ENCODE assay signal across 9 mouse cellular contexts in the genomic region with DNA sequence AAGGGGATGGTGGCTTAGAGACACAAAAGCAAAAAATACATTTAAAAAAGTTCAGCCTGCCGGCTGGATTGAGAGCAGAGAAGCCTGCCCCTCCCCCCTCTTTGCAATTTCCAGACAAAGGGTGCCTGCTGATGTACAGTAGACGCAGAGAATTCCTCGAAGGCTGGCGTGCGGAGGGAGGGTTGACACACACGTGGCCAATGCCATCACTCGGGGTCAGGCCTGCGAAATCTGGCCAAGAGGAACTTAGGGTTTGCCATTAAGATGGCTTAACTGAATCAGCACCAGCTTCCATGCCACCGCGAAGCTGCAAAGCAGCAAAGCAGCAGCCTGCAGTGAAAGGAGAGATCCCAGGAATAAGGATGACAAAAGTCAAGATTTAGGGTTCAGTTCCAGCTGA. TPM values are rescaled to one million over a fixed set of nuclear protein-coding genes. Genes with fewer than 3 reads are reported as not detected.
A peak's percentile ranks its signal among the peaks of the same experiment; 100 is the strongest.
DNase-seq lines count a peak whose midpoint lies in the region; ATAC-seq lines count a peak whose summit lies in the region.
"Had no signal": no experiment of that assay in that cellular context is flagged by ENCODE, and none has a peak within 500 bp of the region (broad histone marks: within the 10 kb centered on the region; RNA-seq: fewer than 3 reads in every experiment).

No protein-coding gene starts in this region.

- H3K36me3 ChIP-seq in heart, embryonic 12.5 days = peaks cover 10% of the 10 kb centered on the region; the same call in 1 of the 2 replicates
- peaks cover 45% of the 10 kb centered on the region for H3K36me3 ChIP-seq in midbrain, embryonic 10.5 days
- no peaks in the 10 kb centered on the region; the same call in 1 of the 2 replicates for H3K36me3 ChIP-seq in stomach, embryonic 14.5 days (ENCODE audit: control insufficient read depth, insufficient read depth, low read length)
- H3K36me3 ChIP-seq: liver, embryonic 13.5 days had no signal

- H3K9ac ChIP-seq in heart, embryonic 12.5 days = peak overlapping the region; percentile 63
- H3K9ac ChIP-seq in stomach, embryonic 14.5 days (replicated peaks; ENCODE audit: low read depth, low read length) = no peak overlapping the region
- H3K9ac ChIP-seq: liver, embryonic 13.5 days had no signal

- H3K27me3 ChIP-seq in heart, embryonic 12.5 days (replicated peaks) = no peaks in the 10 kb centered on the region
- no peaks in the 10 kb centered on the region for H3K27me3 ChIP-seq in midbrain, embryonic 10.5 days (ENCODE audit: low read depth, poor library complexity, severe bottlenecking)
- no peaks in the 10 kb centered on the region for H3K27me3 ChIP-seq in stomach, embryonic 14.5 days (ENCODE audit: control insufficient read depth, insufficient read depth, low read length)

- H3K9me3 ChIP-seq in heart, embryonic 12.5 days (replicated peaks) = no peaks in the 10 kb centered on the region
- 0 out of 2 replicates have a peak, but pooled peaks cover 4% of the 10 kb centered on the region for H3K9me3 ChIP-seq in midbrain, embryonic 10.5 days (replicated peaks)
- no peaks in the 10 kb centered on the region for H3K9me3 ChIP-seq in stomach, embryonic 14.5 days (ENCODE audit: control insufficient read depth, low read depth, low read length)
- H3K9me3 ChIP-seq: liver, embryonic 13.5 days had no signal

- peak; percentile 19 for DNase-seq in kidney, adult 18-20 months
- no peak for DNase-seq in kidney, adult 9 months
- peak; percentile 36 for DNase-seq in adrenal gland, postnatal 25 days
- DNase-seq in kidney, postnatal 36 days = peak; percentile 23 to 45
- peak; percentile 61 for DNase-seq in midbrain, embryonic 10.5 days (ENCODE audit: low spot score)
- DNase-seq: liver, embryonic 13.5 days had no signal

- peak overlapping the region; percentile 37 for H3K4me3 ChIP-seq in heart, embryonic 12.5 days
- peak overlapping the region; percentile 83 for H3K4me3 ChIP-seq in midbrain, embryonic 10.5 days
- peak overlapping the region; percentile 100 for H3K4me3 ChIP-seq in stomach, embryonic 14.5 days (ENCODE audit: low read depth, low read length)

- ATAC-seq in heart, embryonic 12.5 days (ENCODE audit: insufficient number of reproducible peaks, low FRiP score) = no peak
- no peak for ATAC-seq in stomach, embryonic 14.5 days (ENCODE audit: insufficient number of reproducible peaks, insufficient read depth, low FRiP score, low read depth)
- no peak for ATAC-seq in erythroid progenitor cell, adult 5-6 weeks (replicated peaks; ENCODE audit: low FRiP score, poor library complexity, severe bottlenecking)

- peak overlapping the region; percentile 65 for H3K4me2 ChIP-seq in heart, embryonic 12.5 days
- H3K4me2 ChIP-seq in stomach, embryonic 14.5 days (replicated peaks; ENCODE audit: low read depth, low read length) = peak overlapping the region; percentile 38
- H3K4me2 ChIP-seq: liver, embryonic 13.5 days had no signal

- H3K4me1 ChIP-seq in heart, embryonic 12.5 days (replicated peaks) = peaks cover 15% of the 10 kb centered on the region
- H3K4me1 ChIP-seq in midbrain, embryonic 10.5 days = peaks cover 26% of the 10 kb centered on the region
- peaks cover 16% of the 10 kb centered on the region for H3K4me1 ChIP-seq in stomach, embryonic 14.5 days (ENCODE audit: control insufficient read depth, insufficient read depth, low read length)

- 6% methylated on average over 10 of the region's 10 CpGs for WGBS in heart, embryonic 12.5 days
- WGBS in midbrain, embryonic 10.5 days = 2% methylated on average over 10 of the region's 10 CpGs
- WGBS in stomach, embryonic 14.5 days = 6% methylated on average over 10 of the region's 10 CpGs

- H3K27ac ChIP-seq in heart, embryonic 12.5 days (ENCODE audit: poor library complexity, severe bottlenecking) = peak overlapping the region; percentile 59
- peak overlapping the region; percentile 99 for H3K27ac ChIP-seq in midbrain, embryonic 10.5 days (replicated peaks)
- peak overlapping the region; percentile 56; the same call in 1 of the 2 replicates for H3K27ac ChIP-seq in stomach, embryonic 14.5 days (ENCODE audit: low read length)
- H3K27ac ChIP-seq: liver, embryonic 13.5 days had no signal

RNA-seq across cellular contexts. Expression of gene Sox4, which starts 5.0 kb away (rescaled TPM):
- total RNA-seq in adrenal gland, postnatal 25 days (2021) = 32.8 and 33.5 TPM in 2 replicates
- polyA plus RNA-seq in heart, embryonic 12.5 days (2016; fragmentation: Nextera tagmentation; extraction: Ambion mirVana) = 78.2 and 84.1 TPM in 2 replicates
- polyA plus RNA-seq in midbrain, embryonic 10.5 days (2016; fragmentation: Nextera tagmentation; extraction: Ambion mirVana) = 65.0 and 94.6 TPM in 2 replicates
- polyA plus RNA-seq in stomach, embryonic 14.5 days (2014; fragmentation: Nextera tagmentation; extraction: Ambion mirVana) = 64.5 and 86.3 TPM in 2 replicates
- total RNA-seq in erythroid progenitor cell, adult 5-6 weeks (2015; ENCODE audit: low replicate concordance) = 4.3 and 8.4 TPM in 2 replicates
- total RNA-seq in erythroid progenitor cell, adult 5-6 weeks (2017; ENCODE audit: low replicate concordance) = 1.9 and 5.0 TPM in 2 replicates

Comparison
In these comparisons a context has a peak if more than half of its experiments do, and no peak if none do; other contexts are left out.
1. H3K4me3 ChIP-seq: peak in every context shown above with its lines; median percentile 100 in stomach, embryonic 14.5 days; 83 in midbrain, embryonic 10.5 days; 37 in heart, embryonic 12.5 days.